Mouse (Mus musculus) liver, embryonic 14.5 days (tissue): ENCODE results near the gene Ezr.

ENCODE experiments used
- CTCF ChIP-seq: IDR thresholded peaks from 2 replicates; pipeline ENCODE4 v1.5.1; 2016; ENCODE audit warnings: antibody characterized with exemption, low read depth, control low read depth
- EP300 ChIP-seq: IDR thresholded peaks from 2 replicates; pipeline ENCODE4 v1.6.1; 2016; ENCODE audit warnings: antibody characterized with exemption, low read depth

DNA sequence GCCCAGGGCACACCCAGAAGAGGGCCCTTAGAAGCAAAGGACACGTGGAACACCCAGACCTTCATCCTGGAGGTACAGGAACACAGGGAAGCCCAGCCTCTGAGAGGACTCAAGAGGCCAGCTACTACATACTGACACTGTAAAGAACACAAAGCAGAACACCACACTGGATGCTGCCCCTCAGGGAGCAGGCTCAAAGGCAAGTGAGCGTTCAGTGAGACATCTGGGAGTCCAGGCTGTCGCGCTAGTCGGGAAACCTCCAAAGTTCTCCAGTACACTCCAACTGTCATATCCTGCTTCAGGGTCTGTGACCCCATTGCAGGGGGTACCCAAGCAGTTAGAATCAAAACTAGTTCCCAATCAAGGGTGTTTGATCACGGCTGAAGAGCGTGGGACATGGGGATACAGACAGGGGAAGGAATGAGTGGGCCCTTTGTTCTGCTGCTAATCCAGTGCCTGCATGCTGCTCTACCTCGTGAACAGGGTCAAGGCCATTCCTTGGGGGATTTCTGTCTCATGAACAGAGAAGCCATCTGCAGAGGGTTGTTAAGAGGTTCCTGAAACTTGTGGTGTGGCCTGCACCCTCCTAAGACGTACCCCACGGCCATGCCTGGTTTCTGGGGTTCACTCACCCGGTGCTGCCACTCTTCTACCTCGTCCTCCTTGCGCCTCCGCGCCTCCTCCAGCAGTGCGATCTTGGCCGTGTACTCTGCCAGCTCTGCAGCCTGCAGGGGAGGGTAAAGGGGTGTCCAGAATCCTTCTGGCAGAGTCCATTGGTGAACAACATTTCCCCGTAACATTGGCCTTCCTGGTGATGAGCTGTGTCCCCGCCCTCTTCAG lies 42.0 kb downstream of the Ezr start:
- no peak for TF ChIP-seq CTCF
- TF ChIP-seq EP300 = no peak
